Mouse (Mus musculus) liver, adult (tissue): ENCODE data around the gene Srsf1.
A peak's percentile ranks its signal among the peaks of the same experiment; 100 is the strongest.

Source experiments
- GATA4 ChIP-seq: IDR thresholded peaks from 2 replicates; pipeline ENCODE4 v1.6.1; 2014; ENCODE audit warnings: mild to moderate bottlenecking, low read length; ENCODE audit not compliant: insufficient replicate concordance

Gene Srsf1

GRCm38 (mm10) chr11:88046944-88047794, at the start of gene Srsf1:
Gene Srsf1, plus strand, starts transcription at chr11:88047373.
- TF ChIP-seq GATA4, result peak; percentile 99

- TF ChIP-seq GATA4, result no peak
Measured at GRCm38 (mm10) chr11:87999751-88000150, 47.4 kb upstream of the Srsf1 start.

GRCm38 (mm10) chr11:88002738-88003137, 44.4 kb upstream of the Srsf1 start:
- no peak for TF ChIP-seq GATA4

GRCm38 (mm10) chr11:88004123-88004522, 43.0 kb upstream of the Srsf1 start:
- TF ChIP-seq GATA4, result no peak

- TF ChIP-seq GATA4, result no peak
Measured at GRCm38 (mm10) chr11:88008641-88009040, 38.5 kb upstream of the Srsf1 start.

- no peak for TF ChIP-seq GATA4
Measured at GRCm38 (mm10) chr11:88009542-88010190, 37.5 kb upstream of the Srsf1 start.

GRCm38 (mm10) chr11:88011208-88011913, 35.8 kb upstream of the Srsf1 start:
- TF ChIP-seq GATA4, result no peak

GRCm38 (mm10) chr11:88011914-88012419, 35.2 kb upstream of the Srsf1 start:
- TF ChIP-seq GATA4, result no peak

- TF ChIP-seq GATA4, result no peak
Measured at GRCm38 (mm10) chr11:88012621-88013244, 34.4 kb upstream of the Srsf1 start.

- TF ChIP-seq GATA4, result no peak
Measured at GRCm38 (mm10) chr11:88013632-88014031, 33.5 kb upstream of the Srsf1 start.

- no peak for TF ChIP-seq GATA4
Measured at GRCm38 (mm10) chr11:88015161-88015560, 32.0 kb upstream of the Srsf1 start.

GRCm38 (mm10) chr11:88015795-88016194, 31.4 kb upstream of the Srsf1 start:
- TF ChIP-seq GATA4, result no peak

GRCm38 (mm10) chr11:88023933-88024332, 23.2 kb upstream of the Srsf1 start:
- TF ChIP-seq GATA4, result no peak

- no peak for TF ChIP-seq GATA4
Measured at GRCm38 (mm10) chr11:88027391-88028035, 19.7 kb upstream of the Srsf1 start.
